Mouse (Mus musculus) layer of hippocampus, adult 2 months (tissue): ENCODE data around the gene Zfp759. TPM values are rescaled to one million over a fixed set of nuclear protein-coding genes. Genes with fewer than 3 reads are reported as not detected.
"Not testable (repeated sequence)": the region's sequence is repeated elsewhere in the genome, so short reads cannot be mapped to it uniquely, and the experiment has no call there.

Source experiments
- DNase-seq, 2 experiments: peaks; one replicate each; pipeline ENCODE4 v3.0.0; 2022; ENCODE audit warnings: low spot score in 2 of 2
- H3K27ac ChIP-seq: fragments of 200-600 bp; 2 replicates; pipeline ENCODE4 v1.8.1; 2022
- H3K4me3 ChIP-seq: fragments of 200-600 bp; 2 replicates; pipeline ENCODE4 v1.8.1; 2022; ENCODE audit warnings: mild to moderate bottlenecking
- CTCF ChIP-seq: fragments of 200-600 bp; conservative IDR thresholded peaks from 2 replicates; pipeline ENCODE4 v1.8.1; 2022; ENCODE audit warnings: antibody characterized with exemption, mild to moderate bottlenecking, moderate library complexity
- total RNA-seq, 2 experiments: library from RNA; stranded (reverse); gene quantifications; 2 replicates each; pipeline ENCODE4 v1.2.3; 2021

The Zfp759 gene
- total RNA-seq, 2 experiments from 2014 or later = 8.9 to 10.6 TPM

GRCm38 (mm10) chr13:67128038-67128721 lies 6.7 kb downstream of the Zfp759 start:
- peak; percentile 53 for TF ChIP-seq CTCF
- DNase-seq = peak; percentile 90 to 91
- peak overlapping the region; percentile 86 for H3K27ac ChIP-seq

GRCm38 (mm10) chr13:67166122-67166521 lies 44.7 kb downstream of the Zfp759 start:
- not testable (repeated sequence) for H3K27ac ChIP-seq, H3K4me3 ChIP-seq, DNase-seq

More at GRCm38 (mm10) chr13:67128038-67128721, 6.7 kb downstream of the Zfp759 start:
- peak overlapping the region; percentile 89 for H3K4me3 ChIP-seq

GRCm38 (mm10) chr13:67172991-67173722 lies 51.7 kb downstream of the Zfp759 start, which contains the start of gene Rsl1:
Gene Rsl1, plus strand, starts transcription at chr13:67173182.
- peak within 1 kb of the TSS; percentile 62 for H3K4me3 ChIP-seq
- peak; percentile 59 to 69 for DNase-seq
- H3K27ac ChIP-seq = peak within 1 kb of the TSS; percentile 83

- no peak for TF ChIP-seq CTCF
- Histone ChIP-seq H3K4me3 (peak overlapping the region; percentile 62), H3K27ac (no peak overlapping the region)
- no peak for DNase-seq
These were observed 52.2 kb downstream of the Zfp759 start for GRCm38 (mm10) chr13:67173723-67174055.

Other genes starting within 250 kb of the Zfp759 start
- 1 to 10 TPM; 2.6 to 2.8 TPM for gene Gm10767, start 216.7 kb upstream of the Zfp759 start, total RNA-seq
- 1 to 10 TPM; 4.6 to 5.6 TPM for gene Zfp712, start 60.5 kb upstream of the Zfp759 start, total RNA-seq
- gene Zfp708, start 23.7 kb upstream of the Zfp759 start, total RNA-seq = 1 to 10 TPM; 2.5 to 3.5 TPM
- gene Gm28557, start 13.1 kb upstream of the Zfp759 start, total RNA-seq = 1 to 10 TPM; 3.0 to 4.3 TPM
- under 1 TPM; 0.39 to 0.44 TPM for gene Rslcan18, start 5.4 kb upstream of the Zfp759 start, total RNA-seq
- gene Rsl1, start 51.5 kb downstream of the Zfp759 start, total RNA-seq = 1 to 10 TPM; 4.1 to 6.7 TPM
- gene Zfp455, start 72.8 kb downstream of the Zfp759 start, total RNA-seq = 1 to 10 TPM; 2.0 to 3.0 TPM
- 10 to 100 TPM; 19.9 to 22.2 TPM for gene Zfp458, start 156.8 kb downstream of the Zfp759 start, total RNA-seq
- 1 to 10 TPM; 4.0 to 6.5 TPM for gene Zfp457, start 184.8 kb downstream of the Zfp759 start, total RNA-seq
- gene Zfp595, start 210.9 kb downstream of the Zfp759 start, total RNA-seq = 1 to 10 TPM; 3.2 to 4.9 TPM
- under 1 TPM; 0.81 to 0.82 TPM for gene Gm28044, start 238.9 kb downstream of the Zfp759 start, total RNA-seq
- gene Zfp953, start 238.9 kb downstream of the Zfp759 start, total RNA-seq = 1 to 10 TPM; 1.0 to 1.2 TPM